Mouse (Mus musculus) stomach, postnatal 0 days (tissue): ENCODE measurements around the gene Zfp983. TPM values are rescaled to one million over a fixed set of nuclear protein-coding genes. Genes with fewer than 3 reads are reported as not detected.

Source experiments
- ATAC-seq: fragments of 200-750 bp; cut with Nextera tagmentation; 2 replicates; pipeline ENCODE4 v1.8.0; 2017; ENCODE audit not compliant: low FRiP score, low TSS enrichment
- DNase-seq: peaks from one replicate; pipeline ENCODE4 v3.0.0-alpha.2; 2016; ENCODE audit warnings: low spot score
- H3K27ac ChIP-seq: fragments of 300-500 bp; sonication (generic); replicated peaks from 2 replicates; pipeline ENCODE4 v1.5.1; 2014; ENCODE audit warnings: mild to moderate bottlenecking, control low read depth
- H3K27me3 ChIP-seq: fragments of 300-500 bp; sonication (generic); 2 replicates; pipeline ENCODE4 v1.6.1; 2014; ENCODE audit warnings: low read length; ENCODE audit not compliant: control insufficient read depth, insufficient read depth
- H3K36me3 ChIP-seq: fragments of 300-500 bp; sonication (generic); 2 replicates; pipeline ENCODE4 v1.6.1; 2014; ENCODE audit warnings: low read length, mixed read lengths; ENCODE audit not compliant: control insufficient read depth, insufficient read depth
- H3K4me1 ChIP-seq: fragments of 300-500 bp; sonication (generic); replicated peaks from 2 replicates; pipeline ENCODE4 v1.6.1; 2014; ENCODE audit warnings: antibody characterized with exemption; ENCODE audit not compliant: control insufficient read depth, insufficient read depth
- H3K4me2 ChIP-seq: fragments of 300-500 bp; sonication (generic); replicated peaks from 2 replicates; pipeline ENCODE4 v1.6.1; 2014; ENCODE audit warnings: low read depth, mild to moderate bottlenecking, control low read depth, moderate library complexity
- H3K4me3 ChIP-seq: fragments of 300-500 bp; sonication (generic); 2 replicates; pipeline ENCODE4 v1.5.1; 2014; ENCODE audit warnings: low read depth, low read length, control low read depth
- H3K9ac ChIP-seq: fragments of 300-500 bp; sonication (generic); 2 replicates; pipeline ENCODE4 v1.6.1; 2014; ENCODE audit warnings: mild to moderate bottlenecking, low read length, control low read depth, mixed read lengths
- H3K9me3 ChIP-seq: fragments of 300-500 bp; sonication (generic); 2 replicates; pipeline ENCODE4 v1.6.1; 2016; ENCODE audit warnings: low read length; ENCODE audit not compliant: control insufficient read depth
- CTCF ChIP-seq: IDR thresholded peaks from 2 replicates; pipeline ENCODE4 v1.5.1; 2016; ENCODE audit warnings: antibody characterized with exemption, low read depth, mild to moderate bottlenecking, moderate library complexity
- EP300 ChIP-seq: optimal IDR thresholded peaks from 2 replicates; pipeline ENCODE3; 2016; ENCODE audit warnings: antibody characterized with exemption
- WGBS: fragments of 180-500 bp; shearing (Covaris S2); extraction: QIAGEN DNeasy Blood & Tissue Kit; methylation state at CpG from one replicate; pipeline ENCODE4 v1.1.7; 2014; 5-methylcytosine and 5-hydroxymethylcytosine counted together
- polyA plus RNA-seq: library from polyadenylated mRNA; unstranded; fragments of >200 nt; fragmentation: Nextera tagmentation; extraction: Ambion mirVana; gene quantifications from 2 replicates; pipeline ENCODE4 v1.2.1, GENCODE M21; 2015

Gene Zfp983
- polyA plus RNA-seq, 1 experiment from 2014 or later, result 1.5 TPM

DNA sequence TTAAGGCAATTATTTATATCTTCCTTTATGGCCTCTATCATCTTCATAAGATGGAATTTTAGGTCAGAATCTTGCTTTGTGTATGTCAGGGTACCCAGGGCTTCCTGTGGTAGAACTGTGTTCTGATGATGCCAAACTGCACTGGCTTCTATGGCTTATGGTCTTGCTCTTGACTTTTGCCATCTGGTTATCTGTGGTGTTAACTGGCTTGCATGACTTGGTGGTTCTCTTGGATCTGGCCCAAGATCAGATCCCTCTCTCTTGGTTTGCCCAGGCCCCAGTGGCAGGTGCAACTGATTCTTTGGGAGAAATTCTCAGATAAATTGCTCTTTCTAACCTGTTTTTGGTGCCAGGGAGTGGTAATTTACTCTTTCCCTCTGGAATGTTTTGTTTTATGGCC is 45.6 kb downstream of the Zfp983 start:
- ATAC-seq (no peak), DNase-seq (no peak)
- no peaks in the 10 kb centered on the region for H3K4me1 ChIP-seq
- H3K9ac ChIP-seq, result no peak overlapping the region
- TF ChIP-seq CTCF, result no peak
- TF ChIP-seq EP300, result no peak
- H3K9me3 ChIP-seq, result no peaks in the 10 kb centered on the region
- H3K27me3 ChIP-seq, result no peaks in the 10 kb centered on the region
- no peak overlapping the region for H3K27ac ChIP-seq
- no peaks in the 10 kb centered on the region for H3K36me3 ChIP-seq
- H3K4me2 ChIP-seq, result no peak overlapping the region
- H3K4me3 ChIP-seq, result no peak overlapping the region

DNA sequence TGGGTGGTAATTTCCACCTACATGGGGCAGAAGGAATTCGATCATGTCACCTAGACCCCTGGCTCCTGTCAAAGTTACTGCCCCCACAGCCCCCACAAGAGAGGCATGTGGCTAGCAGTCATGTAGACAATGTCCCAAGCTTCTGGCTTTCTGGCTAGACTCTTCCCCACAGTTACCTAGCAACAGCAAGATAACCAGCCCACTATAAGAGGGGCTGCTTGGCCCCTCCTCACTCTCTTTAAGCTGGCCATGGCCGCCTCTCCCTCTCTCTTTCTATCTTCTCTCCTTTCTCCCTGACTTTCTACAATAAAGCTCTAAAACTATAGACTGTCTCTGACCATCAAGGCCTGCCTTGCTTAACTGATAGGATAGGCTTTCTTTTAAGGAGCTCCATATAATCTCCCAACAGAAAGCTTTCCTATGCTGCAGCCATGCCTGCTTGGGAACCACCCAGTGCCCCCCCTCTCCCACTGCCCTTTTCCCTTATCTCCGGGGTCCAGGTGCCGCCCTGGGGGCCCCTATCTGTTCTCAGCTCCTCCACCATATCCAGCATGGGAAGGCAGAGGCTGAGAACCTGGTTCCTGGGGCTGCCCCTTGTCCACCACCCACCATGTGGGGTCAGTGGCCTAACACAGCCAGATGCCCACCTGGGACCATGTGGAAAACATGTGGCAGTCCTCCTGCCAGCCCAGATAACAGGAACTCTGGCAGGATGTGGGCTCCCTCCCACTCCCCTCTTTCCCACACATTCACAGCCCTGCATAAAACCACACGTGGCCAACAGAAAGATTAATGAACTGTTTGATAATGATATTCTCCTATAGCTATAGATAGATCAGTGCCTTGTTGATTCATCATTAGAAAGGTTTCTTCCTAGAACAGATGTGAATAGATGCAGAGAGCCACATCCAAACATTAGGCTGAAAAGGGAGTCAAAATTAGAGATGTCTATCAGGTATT is 52.1 kb downstream of the Zfp983 start:
- 42% methylated on average over 5 of the region's 5 CpGs for WGBS
- no peak overlapping the region for H3K4me2 ChIP-seq
- no peak for DNase-seq
- H3K4me3 ChIP-seq, result no peak overlapping the region
- H3K9ac ChIP-seq, result no peak overlapping the region
- no peak for TF ChIP-seq CTCF
- no peak for TF ChIP-seq EP300
- H3K27me3 ChIP-seq, result no peaks in the 10 kb centered on the region
- no peak for ATAC-seq
- no peaks in the 10 kb centered on the region for H3K9me3 ChIP-seq
- no peak overlapping the region for H3K27ac ChIP-seq
- no peaks in the 10 kb centered on the region for H3K36me3 ChIP-seq
- no peaks in the 10 kb centered on the region for H3K4me1 ChIP-seq

DNA sequence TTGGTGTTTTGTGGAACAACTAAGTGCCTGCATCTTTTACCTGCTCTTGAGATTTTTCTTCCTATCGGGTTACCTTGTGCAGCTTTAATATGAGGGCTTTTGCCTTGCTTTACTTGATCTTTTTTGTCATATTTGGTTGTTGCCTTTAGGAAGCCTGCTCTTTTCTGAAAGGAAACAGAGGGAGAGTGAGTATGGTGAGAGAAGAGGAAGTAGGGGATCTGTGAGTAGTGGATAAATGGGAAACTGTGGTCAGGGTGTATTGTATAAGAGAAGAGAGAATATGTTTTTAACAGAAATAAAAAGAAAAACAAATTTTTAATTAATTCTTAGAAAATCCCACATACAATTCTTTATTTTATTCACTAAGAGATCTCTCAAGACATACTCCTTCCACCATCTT is 53.0 kb downstream of the Zfp983 start:
- H3K27ac ChIP-seq, result no peak overlapping the region
- DNase-seq (no peak), ATAC-seq (no peak)
- no peaks in the 10 kb centered on the region for H3K4me1 ChIP-seq
- 74% methylated on average over 1 of the region's 1 CpGs for WGBS
- TF ChIP-seq EP300, result no peak
- no peak for TF ChIP-seq CTCF
- no peaks in the 10 kb centered on the region for H3K9me3 ChIP-seq
- H3K9ac ChIP-seq, result no peak overlapping the region
- H3K4me2 ChIP-seq, result no peak overlapping the region
- H3K4me3 ChIP-seq, result no peak overlapping the region
- no peaks in the 10 kb centered on the region for H3K27me3 ChIP-seq
- H3K36me3 ChIP-seq, result no peaks in the 10 kb centered on the region

DNA sequence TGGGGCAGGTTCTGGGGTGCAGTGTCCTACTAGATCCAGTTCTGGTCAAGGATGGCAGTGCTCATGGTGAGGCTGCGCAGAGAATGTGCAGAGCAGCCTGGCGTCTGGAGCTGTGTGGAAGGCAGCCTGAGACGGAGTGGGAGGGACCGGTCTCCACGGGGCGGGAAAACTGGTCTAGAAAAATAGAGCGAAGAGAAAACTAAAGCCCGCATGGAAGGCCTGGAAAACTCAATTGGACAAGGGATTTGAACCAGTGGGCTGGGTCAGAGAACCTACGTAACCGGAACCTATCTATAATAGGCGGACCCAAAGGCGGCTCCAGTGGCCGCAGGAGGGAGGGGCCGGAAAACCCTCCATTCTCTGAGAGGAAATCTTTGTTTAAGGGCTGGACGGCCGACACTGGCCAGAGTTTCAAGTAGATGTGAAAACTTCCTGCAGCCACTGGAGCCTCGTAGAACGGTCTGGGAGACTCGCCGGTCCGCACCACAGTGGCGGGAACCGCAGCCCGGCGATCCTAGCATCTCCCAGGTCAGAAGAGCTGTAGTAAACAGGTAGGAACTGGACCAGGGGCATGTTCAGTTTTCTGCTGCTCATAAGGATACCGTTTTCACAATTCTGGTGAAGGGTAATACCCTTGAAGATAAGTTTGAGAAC is 57.0 kb downstream of the Zfp983 start, which contains the start of gene Zfp760:
Gene Zfp760, plus strand, starts transcription at position 399 of the 654 bp plus-strand sequence.
- H3K4me2 ChIP-seq, result peak within 1 kb of the TSS; percentile 58
- peak; percentile 89 for DNase-seq
- H3K4me3 ChIP-seq, result peak within 1 kb of the TSS; percentile 57
- no peaks in the 10 kb centered on the region for H3K27me3 ChIP-seq
- ATAC-seq, result peak; percentile 99
- no peaks in the 10 kb centered on the region for H3K9me3 ChIP-seq
- TF ChIP-seq CTCF (no peak), EP300 (no peak)
- peak within 1 kb of the TSS; percentile 68 for H3K9ac ChIP-seq
- no peaks in the 10 kb centered on the region for H3K4me1 ChIP-seq
- 6% methylated on average over 26 of the region's 26 CpGs for WGBS
- no peaks in the 10 kb centered on the region for H3K36me3 ChIP-seq
- peak within 1 kb of the TSS; percentile 90 for H3K27ac ChIP-seq

DNA sequence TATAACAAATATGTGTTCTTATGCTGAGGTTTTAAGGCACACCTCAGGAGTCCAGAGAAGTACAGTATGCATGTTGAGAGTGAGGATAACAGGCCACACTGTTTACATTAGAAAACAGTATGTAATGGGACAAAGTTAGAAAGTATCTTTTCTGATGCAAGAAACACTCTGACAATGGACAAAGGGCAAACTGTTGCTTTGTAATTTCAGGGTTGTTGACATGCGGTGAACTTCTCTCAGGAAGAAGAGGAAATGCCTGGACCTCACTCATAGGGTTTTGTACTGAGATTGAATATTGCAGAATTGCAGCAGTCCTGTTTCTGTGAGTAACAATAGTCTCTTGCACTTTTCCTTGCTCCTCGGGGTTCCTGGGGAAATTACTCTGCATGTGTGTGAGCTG is 58.0 kb downstream of the Zfp983 start:
- TF ChIP-seq CTCF (no peak), EP300 (no peak)
- Histone ChIP-seq H3K27me3 (no peaks in the 10 kb centered on the region), H3K4me3 (peak overlapping the region; percentile 8; the same call in 1 of the 2 replicates), H3K4me1 (no peaks in the 10 kb centered on the region), H3K9ac (peak overlapping the region; percentile 36), H3K9me3 (no peaks in the 10 kb centered on the region), H3K27ac (no peak overlapping the region; the same call in 1 of the 2 replicates), H3K4me2 (peak overlapping the region; percentile 58), H3K36me3 (no peaks in the 10 kb centered on the region)
- DNase-seq (no peak), ATAC-seq (no peak)
- 41% methylated on average over 2 of the region's 2 CpGs for WGBS

Other genes with a start within 250 kb of the Zfp983 start
- 4.7 and 5.5 TPM in 2 replicates for gene Zfp54, start 227.4 kb upstream of the Zfp983 start, polyA plus RNA-seq
- gene Zfp51, start 200.2 kb upstream of the Zfp983 start, polyA plus RNA-seq, result 7.9 and 8.7 TPM in 2 replicates
- gene Zfp53, start 161.6 kb upstream of the Zfp983 start, polyA plus RNA-seq, result 8.8 and 9.3 TPM in 2 replicates
- gene Zfp52, start 115.1 kb upstream of the Zfp983 start, polyA plus RNA-seq, result 3.5 and 3.6 TPM in 2 replicates
- gene Zfp948, start 83.6 kb upstream of the Zfp983 start, polyA plus RNA-seq, result 10.4 and 11.1 TPM in 2 replicates
- 3.4 and 3.7 TPM in 2 replicates for gene Gm10226, start 41.2 kb downstream of the Zfp983 start, polyA plus RNA-seq
- gene Zfp760, start 57.1 kb downstream of the Zfp983 start, polyA plus RNA-seq, result 2.6 and 2.8 TPM in 2 replicates
- gene Zfp229, start 80.2 kb downstream of the Zfp983 start, polyA plus RNA-seq, result 2.5 TPM in 2 replicates
- 3.6 and 3.8 TPM in 2 replicates for gene Zfp820, start 195.1 kb downstream of the Zfp983 start, polyA plus RNA-seq